Comparison of ENCODE assay signal across 8 mouse cellular contexts in the genomic region with DNA sequence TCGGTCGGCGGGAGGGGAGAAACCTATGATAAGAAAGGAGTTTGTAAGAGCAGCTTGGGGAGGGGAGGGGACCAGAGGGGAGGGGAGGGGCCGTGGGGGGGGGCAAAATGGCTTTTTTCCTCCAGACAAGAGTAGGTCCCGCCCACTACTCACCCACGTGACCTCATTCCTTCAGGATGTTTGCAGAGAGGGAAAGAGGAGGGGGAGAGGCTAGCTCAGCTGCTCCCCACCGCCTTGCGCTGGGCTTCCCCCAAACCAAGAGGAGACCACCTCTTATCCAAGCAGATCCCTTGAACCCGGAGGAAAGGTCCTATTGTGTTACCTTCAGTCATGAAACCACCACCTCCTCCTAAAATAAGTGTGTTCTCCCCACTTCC. TPM values are rescaled to one million over a fixed set of nuclear protein-coding genes. Genes with fewer than 3 reads are reported as not detected.
DNase-seq lines count a peak whose midpoint lies in the region; ATAC-seq and TF ChIP-seq lines count a peak whose summit lies in the region.

No protein-coding gene starts in this region.

- H3K4me3 ChIP-seq in hindbrain, embryonic 14.5 days (replicated peaks; ENCODE audit: low read length): peak overlapping the region; percentile 78
- peak overlapping the region; percentile 78 for H3K4me3 ChIP-seq in left cerebral cortex, adult 2 months

- WGBS in hindbrain, embryonic 14.5 days: 0% methylated on average over 6 of the region's 9 CpGs

- intact Hi-C loops in left cerebral cortex, adult 2 months (cut with DNase I): loop anchor here (5.0 kb wide), 2 partner anchors 37 to 183 kb away; a partner anchor contains a TSS

- TF ChIP-seq CTCF in left cerebral cortex, adult 2 months (IDR thresholded peaks at IDR 0.05): no peak

- H3K9me3 ChIP-seq in hindbrain, embryonic 14.5 days (ENCODE audit: control insufficient read depth, low read length): no peaks in the 10 kb centered on the region

- no peaks in the 10 kb centered on the region for H3K27me3 ChIP-seq in hindbrain, embryonic 14.5 days (ENCODE audit: control insufficient read depth, insufficient read depth, low read length)

- peak; percentile 57 for ATAC-seq in hindbrain, embryonic 14.5 days (ENCODE audit: low FRiP score)
- no peak for ATAC-seq in granulocyte monocyte progenitor cell, adult 5-6 weeks (replicated peaks; ENCODE audit: poor library complexity, severe bottlenecking)

- H3K27ac ChIP-seq in hindbrain, embryonic 14.5 days: peak overlapping the region; percentile 98
- H3K27ac ChIP-seq in left cerebral cortex, adult 2 months: peak overlapping the region; percentile 98

- peak overlapping the region; percentile 93 for H3K9ac ChIP-seq in hindbrain, embryonic 14.5 days

- H3K36me3 ChIP-seq in hindbrain, embryonic 14.5 days (replicated peaks; ENCODE audit: control insufficient read depth, insufficient read depth): no peaks in the 10 kb centered on the region

- peak; percentile 98 for DNase-seq in R1 (ENCODE audit: low read depth, low spot score)
- peak; percentile 98 for DNase-seq in cerebellum, postnatal 10 days
- DNase-seq in frontal cortex, postnatal 25 days (ENCODE audit: low spot score in 2 of 2): peak; percentile 61 to 73
- peak; percentile 92 for DNase-seq in hindbrain, embryonic 14.5 days (ENCODE audit: low spot score)
- peak; percentile 71 to 75 for DNase-seq in left cerebral cortex, adult 2 months (ENCODE audit: extremely low spot score in 1 of 2, low spot score in 2 of 2)
- peak; percentile 91 to 92 for DNase-seq in lung, postnatal 4 days
- DNase-seq in right cerebral cortex, postnatal 25 days: peak; percentile 82

- peaks cover 59% of the 10 kb centered on the region for H3K4me1 ChIP-seq in hindbrain, embryonic 14.5 days (replicated peaks; ENCODE audit: control insufficient read depth, insufficient read depth, low read length)

- H3K4me2 ChIP-seq in hindbrain, embryonic 14.5 days (replicated peaks): peak overlapping the region; percentile 86

RNA-seq across cellular contexts. Expression of a gene that starts 0.7 kb away (rescaled TPM):
- polyA plus RNA-seq in hindbrain, embryonic 14.5 days (2014; fragmentation: Nextera tagmentation; extraction: Ambion mirVana): 22.0 and 23.4 TPM in 2 replicates
- total RNA-seq in left cerebral cortex, adult 2 months (2021): 10 to 100 TPM; 36.2 to 39.6 TPM
- 6.3 and 14.3 TPM in 2 replicates for total RNA-seq in granulocyte monocyte progenitor cell, adult 5-6 weeks (2014; fragmentation: Nextera tagmentation)
- total RNA-seq in granulocyte monocyte progenitor cell, adult 5-6 weeks (2017): 1.8 and 2.8 TPM in 2 replicates

RNA-seq across cellular contexts. Expression of a gene that starts 3.6 kb away (rescaled TPM):
- 436 and 489 TPM in 2 replicates for polyA plus RNA-seq in hindbrain, embryonic 14.5 days (2014; fragmentation: Nextera tagmentation; extraction: Ambion mirVana)
- total RNA-seq in left cerebral cortex, adult 2 months (2021): 100 to 1,000 TPM; 113 to 123 TPM
- total RNA-seq in granulocyte monocyte progenitor cell, adult 5-6 weeks (2014; fragmentation: Nextera tagmentation): 181 and 283 TPM in 2 replicates
- 168 and 196 TPM in 2 replicates for total RNA-seq in granulocyte monocyte progenitor cell, adult 5-6 weeks (2017)

RNA-seq across cellular contexts. Expression of a gene that starts 14.0 kb away (rescaled TPM):
- 27.7 and 34.7 TPM in 2 replicates for polyA plus RNA-seq in hindbrain, embryonic 14.5 days (2014; fragmentation: Nextera tagmentation; extraction: Ambion mirVana)
- 10 to 100 TPM; 47.7 to 57.6 TPM for total RNA-seq in left cerebral cortex, adult 2 months (2021)
- total RNA-seq in granulocyte monocyte progenitor cell, adult 5-6 weeks (2014; fragmentation: Nextera tagmentation): 48.1 and 62.9 TPM in 2 replicates
- total RNA-seq in granulocyte monocyte progenitor cell, adult 5-6 weeks (2017): 0.82 and 6.5 TPM in 2 replicates

RNA-seq across cellular contexts. Expression of a gene that starts 36.4 kb away (rescaled TPM):
- polyA plus RNA-seq in hindbrain, embryonic 14.5 days (2014; fragmentation: Nextera tagmentation; extraction: Ambion mirVana): 5.0 TPM in 2 replicates
- 100 to 1,000 TPM; 143 to 147 TPM for total RNA-seq in left cerebral cortex, adult 2 months (2021)
- 5.7 and 8.5 TPM in 2 replicates for total RNA-seq in granulocyte monocyte progenitor cell, adult 5-6 weeks (2014; fragmentation: Nextera tagmentation)
- 4.9 and 6.5 TPM in 2 replicates for total RNA-seq in granulocyte monocyte progenitor cell, adult 5-6 weeks (2017)

RNA-seq across cellular contexts. Expression of a gene that starts 44.9 kb away (rescaled TPM):
- polyA plus RNA-seq in hindbrain, embryonic 14.5 days (2014; fragmentation: Nextera tagmentation; extraction: Ambion mirVana): 5.2 and 5.9 TPM in 2 replicates
- 100 to 1,000 TPM; 114 to 117 TPM for total RNA-seq in left cerebral cortex, adult 2 months (2021)
- 23.4 and 28.1 TPM in 2 replicates for total RNA-seq in granulocyte monocyte progenitor cell, adult 5-6 weeks (2014; fragmentation: Nextera tagmentation)
- 16.6 and 20.8 TPM in 2 replicates for total RNA-seq in granulocyte monocyte progenitor cell, adult 5-6 weeks (2017)
